Mouse (Mus musculus) limb, embryonic 13.5 days (tissue): ENCODE measurements around the gene Pde6c. TPM values are rescaled to one million over a fixed set of nuclear protein-coding genes. Genes with fewer than 3 reads are reported as not detected.

Experiments
- ATAC-seq: fragments of 200-750 bp; cut with Nextera tagmentation; 2 replicates; pipeline ENCODE4 v1.8.0; 2017; ENCODE audit warnings: low read depth, moderate number of reproducible peaks, moderate TSS enrichment; ENCODE audit not compliant: low FRiP score
- H3K27ac ChIP-seq: fragments of 300-500 bp; sonication (generic); 2 replicates; pipeline ENCODE4 v1.5.1; 2015; ENCODE audit warnings: inconsistent platforms, mild to moderate bottlenecking, moderate library complexity
- H3K27me3 ChIP-seq: fragments of 300-500 bp; sonication (generic); 2 replicates; pipeline ENCODE4 v1.6.1; 2015; ENCODE audit warnings: mild to moderate bottlenecking, inconsistent platforms
- H3K36me3 ChIP-seq: fragments of 300-500 bp; sonication (generic); 2 replicates; pipeline ENCODE4 v1.6.1; 2015; ENCODE audit warnings: inconsistent platforms, mild to moderate bottlenecking, moderate library complexity
- H3K4me1 ChIP-seq: fragments of 300-500 bp; sonication (generic); 2 replicates; pipeline ENCODE4 v1.6.1; 2015; ENCODE audit warnings: inconsistent platforms
- H3K4me2 ChIP-seq: fragments of 300-500 bp; sonication (generic); replicated peaks from 2 replicates; pipeline ENCODE4 v1.6.1; 2015; ENCODE audit warnings: inconsistent platforms, mild to moderate bottlenecking, moderate library complexity
- H3K4me3 ChIP-seq: fragments of 300-500 bp; sonication (generic); 2 replicates; pipeline ENCODE4 v1.5.1; 2015; ENCODE audit warnings: moderate library complexity, mild to moderate bottlenecking, inconsistent platforms
- H3K9ac ChIP-seq: fragments of 300-500 bp; sonication (generic); 2 replicates; pipeline ENCODE4 v1.6.1; 2015; ENCODE audit warnings: mild to moderate bottlenecking, inconsistent platforms
- H3K9me3 ChIP-seq: fragments of 300-500 bp; sonication (generic); 2 replicates; pipeline ENCODE4 v1.6.1; 2016; ENCODE audit warnings: inconsistent platforms
- WGBS: fragments of 180-500 bp; shearing (Covaris S2); methylation state at CpG from one replicate; pipeline ENCODE4 v1.1.7; 2015; 5-methylcytosine and 5-hydroxymethylcytosine counted together
- polyA plus RNA-seq: library from polyadenylated mRNA; unstranded; fragments of >200 nt; fragmentation: Nextera tagmentation; extraction: Ambion mirVana; gene quantifications from 2 replicates; pipeline ENCODE4 v1.2.1, GENCODE M21; 2015

Gene Pde6c
- polyA plus RNA-seq, 1 experiment from 2014 or later = not detected

DNA sequence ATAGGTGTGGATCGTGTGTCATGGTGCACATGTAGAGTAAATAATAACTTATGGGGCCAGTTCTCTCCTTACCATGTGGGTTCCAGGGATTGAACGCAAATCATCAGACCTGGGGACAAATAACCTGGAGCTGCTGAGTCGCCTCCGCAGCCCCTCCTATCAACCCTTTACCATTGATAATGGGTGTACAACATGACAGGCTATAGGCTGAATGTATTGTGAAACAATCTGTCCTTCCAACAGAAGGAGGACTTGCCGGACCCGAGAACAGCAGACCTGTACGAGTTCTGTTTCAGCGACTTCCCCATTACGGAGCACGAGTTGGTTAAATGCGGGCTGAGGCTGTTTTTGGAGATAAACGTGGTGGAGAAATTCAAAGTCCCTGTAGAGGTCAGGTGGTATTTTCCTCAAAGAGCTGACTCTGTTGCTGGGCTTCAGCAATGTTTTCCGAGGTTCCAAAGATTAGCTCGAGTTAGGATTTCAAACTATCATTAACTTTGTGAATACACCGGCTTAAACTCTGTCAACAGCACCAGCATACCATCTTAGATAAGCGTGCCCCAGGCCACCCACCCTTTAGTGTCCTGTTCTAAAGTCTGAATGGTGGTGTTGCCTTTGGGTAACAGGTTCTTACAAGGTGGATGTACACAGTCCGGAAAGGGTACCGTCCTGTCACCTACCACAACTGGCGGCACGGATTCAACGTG is 29.2 kb downstream of the Pde6c start:
- ATAC-seq = no peak
- H3K27me3 ChIP-seq = no peaks in the 10 kb centered on the region
- WGBS = 94% methylated on average over 21 of the region's 21 CpGs
- H3K9me3 ChIP-seq = no peaks in the 10 kb centered on the region
- H3K4me2 ChIP-seq = no peak overlapping the region
- H3K27ac ChIP-seq = no peak overlapping the region
- H3K9ac ChIP-seq = no peak overlapping the region
- H3K36me3 ChIP-seq = no peaks in the 10 kb centered on the region
- H3K4me3 ChIP-seq = no peak overlapping the region
- no peaks in the 10 kb centered on the region for H3K4me1 ChIP-seq

- H3K9me3 ChIP-seq = no peaks in the 10 kb centered on the region
- H3K4me1 ChIP-seq = 0 out of 2 replicates have a peak, but pooled peaks cover 1% of the 10 kb centered on the region
- H3K4me2 ChIP-seq = no peak overlapping the region
- no peak overlapping the region for H3K4me3 ChIP-seq
- H3K27me3 ChIP-seq = no peaks in the 10 kb centered on the region
- ATAC-seq = no peak
- WGBS = 52% methylated on average over 2 of the region's 2 CpGs
- H3K36me3 ChIP-seq = no peaks in the 10 kb centered on the region
- H3K9ac ChIP-seq = no peak overlapping the region
- H3K27ac ChIP-seq = no peak overlapping the region
Observed at GRCm38 (mm10) chr19:38164633-38165032, 32.1 kb downstream of the Pde6c start.

GRCm38 (mm10) chr19:38179675-38180074 is 47.1 kb downstream of the Pde6c start:
- ATAC-seq = no peak
- Histone ChIP-seq H3K4me1 (no peaks in the 10 kb centered on the region), H3K27ac (no peak overlapping the region), H3K9me3 (no peaks in the 10 kb centered on the region), H3K9ac (no peak overlapping the region), H3K4me2 (no peak overlapping the region), H3K36me3 (peaks cover 2% of the 10 kb centered on the region; the same call in 1 of the 2 replicates), H3K4me3 (no peak overlapping the region), H3K27me3 (no peaks in the 10 kb centered on the region)
- 88% methylated on average over 9 of the region's 9 CpGs for WGBS

DNA sequence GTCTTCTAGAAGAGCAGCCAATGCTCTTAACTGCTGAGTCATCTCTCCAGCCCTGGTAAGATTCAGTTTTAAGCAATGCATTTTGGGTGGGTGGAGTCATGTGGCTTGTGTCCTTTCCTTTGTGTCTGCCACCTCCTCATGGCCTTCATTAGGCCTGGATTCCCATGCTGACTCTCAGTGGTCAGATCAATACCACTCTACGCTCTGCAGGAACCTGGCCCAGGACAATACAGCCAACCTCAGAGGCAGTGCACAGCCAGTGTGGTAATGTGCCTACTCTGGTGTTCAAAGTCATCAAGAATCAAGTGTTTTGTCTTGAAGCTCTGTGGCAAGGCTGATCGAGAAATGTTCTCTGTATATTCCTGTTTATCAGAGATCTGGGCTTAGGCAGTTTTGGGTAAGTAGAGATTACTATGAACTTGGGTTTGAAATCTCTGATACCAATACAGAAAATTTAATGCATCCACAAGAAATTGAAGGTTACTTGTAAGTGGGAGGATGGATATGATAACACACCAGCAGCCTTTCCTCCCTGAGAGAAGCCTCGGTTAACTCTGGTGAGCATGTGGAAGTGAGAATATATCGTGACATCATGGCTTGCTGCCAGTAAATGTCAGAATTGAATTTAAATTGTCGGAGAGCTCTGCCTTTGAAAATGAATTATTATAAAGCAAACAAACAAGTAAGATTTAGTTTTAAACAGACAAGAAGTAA is 54.2 kb downstream of the Pde6c start:
- H3K4me2 ChIP-seq = no peak overlapping the region
- ATAC-seq = no peak
- no peaks in the 10 kb centered on the region for H3K4me1 ChIP-seq
- no peaks in the 10 kb centered on the region for H3K27me3 ChIP-seq
- H3K9ac ChIP-seq = no peak overlapping the region
- H3K4me3 ChIP-seq = no peak overlapping the region
- H3K9me3 ChIP-seq = no peaks in the 10 kb centered on the region
- WGBS = 94% methylated on average over 5 of the region's 5 CpGs
- H3K36me3 ChIP-seq = peaks cover 14% of the 10 kb centered on the region
- no peak overlapping the region for H3K27ac ChIP-seq

DNA sequence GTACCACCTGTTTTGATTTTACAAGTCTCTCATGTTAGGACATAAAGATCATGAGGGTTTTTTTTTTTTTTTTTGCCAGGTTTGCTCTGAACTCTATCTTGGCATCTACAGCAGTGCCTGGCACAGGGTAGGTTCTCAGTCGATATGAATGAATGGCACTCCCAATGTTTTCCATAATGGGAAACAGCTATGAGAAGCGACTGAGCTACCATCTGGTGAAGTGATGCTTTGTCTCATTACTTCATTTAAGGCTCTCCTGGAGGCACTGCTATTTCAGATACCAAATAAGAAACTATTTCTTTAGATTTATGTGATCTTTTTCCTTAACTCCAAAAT is 54.7 kb downstream of the Pde6c start:
- no peak overlapping the region for H3K9ac ChIP-seq
- no peak overlapping the region for H3K4me3 ChIP-seq
- H3K27me3 ChIP-seq = no peaks in the 10 kb centered on the region
- H3K36me3 ChIP-seq = peaks cover 14% of the 10 kb centered on the region
- ATAC-seq = no peak
- H3K9me3 ChIP-seq = no peaks in the 10 kb centered on the region
- H3K27ac ChIP-seq = no peak overlapping the region
- 80% methylated on average over 2 of the region's 2 CpGs for WGBS
- no peak overlapping the region for H3K4me2 ChIP-seq
- no peaks in the 10 kb centered on the region for H3K4me1 ChIP-seq

- Histone ChIP-seq H3K27ac (no peak overlapping the region), H3K9me3 (no peaks in the 10 kb centered on the region), H3K36me3 (peaks cover 19% of the 10 kb centered on the region), H3K4me2 (no peak overlapping the region), H3K4me1 (no peaks in the 10 kb centered on the region), H3K9ac (no peak overlapping the region), H3K4me3 (no peak overlapping the region), H3K27me3 (no peaks in the 10 kb centered on the region)
- 84% methylated on average over 3 of the region's 3 CpGs for WGBS
- ATAC-seq = no peak
Observed at GRCm38 (mm10) chr19:38190606-38191005, 58.0 kb downstream of the Pde6c start.

GRCm38 (mm10) chr19:38191446-38191845 is 58.9 kb downstream of the Pde6c start:
- H3K9ac ChIP-seq = no peak overlapping the region
- no peaks in the 10 kb centered on the region for H3K27me3 ChIP-seq
- H3K4me2 ChIP-seq = no peak overlapping the region
- no peak for ATAC-seq
- no peaks in the 10 kb centered on the region for H3K9me3 ChIP-seq
- whole genome bisulfite sequencing = 89% methylated on average over 5 of the region's 5 CpGs
- no peaks in the 10 kb centered on the region for H3K4me1 ChIP-seq
- H3K36me3 ChIP-seq = peaks cover 18% of the 10 kb centered on the region
- H3K27ac ChIP-seq = no peak overlapping the region
- H3K4me3 ChIP-seq = no peak overlapping the region

DNA sequence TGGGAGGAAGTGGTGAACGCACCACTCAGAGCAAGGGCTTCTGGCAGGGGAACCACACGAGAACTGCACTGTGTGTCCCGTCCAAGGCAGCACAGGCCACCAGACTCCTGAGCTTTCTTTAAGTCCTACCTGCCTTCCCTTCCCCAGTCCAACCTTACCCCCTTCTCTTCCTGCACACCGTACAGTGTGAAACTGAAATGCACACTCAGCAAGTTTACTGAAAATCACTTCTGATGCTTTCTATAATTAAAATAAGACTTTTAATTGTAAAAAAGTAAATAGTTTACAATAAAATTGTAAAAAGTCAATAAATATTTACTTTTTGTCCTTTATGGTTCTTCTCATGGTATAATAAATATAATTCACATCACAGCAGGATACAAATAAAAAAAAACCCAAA is 62.7 kb downstream of the Pde6c start:
- H3K4me1 ChIP-seq = no peaks in the 10 kb centered on the region
- no peak overlapping the region for H3K4me3 ChIP-seq
- no peaks in the 10 kb centered on the region for H3K9me3 ChIP-seq
- no peak for ATAC-seq
- H3K9ac ChIP-seq = no peak overlapping the region
- no peak overlapping the region for H3K27ac ChIP-seq
- no peak overlapping the region for H3K4me2 ChIP-seq
- H3K36me3 ChIP-seq = peaks cover 12% of the 10 kb centered on the region
- H3K27me3 ChIP-seq = no peaks in the 10 kb centered on the region
- 91% methylated on average over 4 of the region's 4 CpGs for WGBS

DNA sequence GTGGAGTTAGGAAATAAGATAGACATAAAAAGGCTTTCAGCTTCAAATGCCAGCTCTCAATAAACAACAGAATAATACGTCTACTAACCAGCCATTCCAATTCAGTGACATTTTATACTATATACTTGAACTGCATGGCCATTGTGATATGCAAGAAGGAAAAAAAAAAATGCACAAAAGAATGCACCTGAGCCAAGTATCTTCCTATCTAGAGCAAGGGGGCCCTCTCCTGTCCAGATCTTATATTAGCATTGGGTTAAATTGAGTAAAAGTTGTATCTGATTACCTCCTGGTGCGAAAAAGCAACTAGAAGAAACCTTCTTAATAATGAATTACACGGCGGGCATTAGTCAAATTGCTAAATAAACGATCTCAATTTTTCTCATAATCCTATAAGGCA is 66.2 kb downstream of the Pde6c start:
- Histone ChIP-seq H3K4me3 (no peak overlapping the region), H3K4me1 (no peaks in the 10 kb centered on the region), H3K27me3 (no peaks in the 10 kb centered on the region), H3K36me3 (peaks cover 18% of the 10 kb centered on the region), H3K9me3 (no peaks in the 10 kb centered on the region), H3K4me2 (no peak overlapping the region), H3K27ac (no peak overlapping the region), H3K9ac (no peak overlapping the region)
- no peak for ATAC-seq
- WGBS = 90% methylated on average over 5 of the region's 5 CpGs

GRCm38 (mm10) chr19:38206669-38207068 is 74.1 kb downstream of the Pde6c start:
- no peaks in the 10 kb centered on the region for H3K4me1 ChIP-seq
- no peaks in the 10 kb centered on the region for H3K27me3 ChIP-seq
- no peak overlapping the region for H3K9ac ChIP-seq
- H3K9me3 ChIP-seq = no peaks in the 10 kb centered on the region
- no peak for ATAC-seq
- H3K4me2 ChIP-seq = no peak overlapping the region
- H3K4me3 ChIP-seq = no peak overlapping the region
- 70% methylated on average over 9 of the region's 9 CpGs for WGBS
- no peak overlapping the region for H3K27ac ChIP-seq
- peaks cover 41% of the 10 kb centered on the region for H3K36me3 ChIP-seq

DNA sequence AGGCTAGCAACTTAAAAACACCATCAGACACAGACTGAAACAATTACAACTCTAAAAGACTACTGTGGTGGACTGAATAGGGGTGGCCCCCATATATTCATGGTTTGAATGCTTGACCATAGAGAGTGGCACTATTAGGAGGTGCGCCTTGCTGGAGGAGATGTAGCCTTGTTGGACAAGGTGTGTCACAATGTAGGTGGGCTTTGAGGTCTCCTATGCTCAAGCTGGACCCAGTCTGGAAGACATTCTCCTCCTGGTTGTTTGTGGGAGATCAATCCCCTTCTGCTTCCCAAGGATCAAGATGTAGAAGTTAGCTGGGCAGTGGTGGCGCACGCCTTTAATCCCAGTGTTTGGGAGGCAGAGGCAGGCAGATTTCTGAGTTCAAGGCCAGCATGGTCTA is 85.1 kb downstream of the Pde6c start:
- ATAC-seq = no peak
- Histone ChIP-seq H3K36me3 (peaks cover 33% of the 10 kb centered on the region), H3K27ac (no peak overlapping the region)

GRCm38 (mm10) chr19:38223356-38223904 is 90.8 kb downstream of the Pde6c start:
- no peaks in the 10 kb centered on the region for H3K27me3 ChIP-seq
- peak overlapping the region; percentile 67 for H3K4me3 ChIP-seq
- peak overlapping the region; percentile 78 for H3K4me2 ChIP-seq
- peaks cover 9% of the 10 kb centered on the region for H3K4me1 ChIP-seq
- H3K9ac ChIP-seq = peak overlapping the region; percentile 70
- no peaks in the 10 kb centered on the region for H3K9me3 ChIP-seq
- 14% methylated on average over 12 of the region's 12 CpGs for WGBS
- ATAC-seq = no peak
- peak overlapping the region; percentile 82 for H3K27ac ChIP-seq
- peaks cover 6% of the 10 kb centered on the region for H3K36me3 ChIP-seq

More for the DNA sequence above, 85.1 kb downstream of the Pde6c start:
- Histone ChIP-seq H3K4me2 (no peak overlapping the region), H3K9me3 (no peaks in the 10 kb centered on the region), H3K27me3 (no peaks in the 10 kb centered on the region), H3K9ac (no peak overlapping the region), H3K4me1 (peaks cover 1% of the 10 kb centered on the region; the same call in 1 of the 2 replicates), H3K4me3 (no peak overlapping the region)
- WGBS = 97% methylated on average over 3 of the region's 3 CpGs
